Mouse (Mus musculus) kidney, embryonic 15.5 days (tissue): ENCODE results near the gene Ptgs2. TPM values are rescaled to one million over a fixed set of nuclear protein-coding genes. Genes with fewer than 3 reads are reported as not detected.

Experiments used
- microRNA-seq: library from miRNA; unstranded; fragments of <30 nt; microRNA quantifications from one replicate; pipeline ENCODE4, GENCODE M21; 2016
- polyA plus RNA-seq: library from polyadenylated mRNA; unstranded; fragments of >200 nt; fragmentation: Nextera tagmentation; extraction: Ambion mirVana; gene quantifications from 2 replicates; pipeline ENCODE4 v1.2.1, GENCODE M21; 2015

Gene Ptgs2
- polyA plus RNA-seq, 1 experiment from 2014 or later: 1.2 TPM

Small RNA genes within 50 kb of the gene (microRNA-seq; reads per million reads assigned to microRNA genes)
- not detected for gene Gm44329

Other genes with a start within 250 kb of the Ptgs2 start
- 38.9 and 42.0 TPM in 2 replicates for gene Pla2g4a, start 138.7 kb upstream of the Ptgs2 start, polyA plus RNA-seq
- gene Pdc, start 219.4 kb downstream of the Ptgs2 start, polyA plus RNA-seq: not detected in 2 replicates